Mouse (Mus musculus): Measurements from ENCODE around the gene 2610042L04Rik. TPM values are rescaled to one million over a fixed set of nuclear protein-coding genes. Genes with fewer than 3 reads are reported as not detected.

Gene 2610042L04Rik
- total RNA-seq (2023) = 0.70 TPM

DNA sequence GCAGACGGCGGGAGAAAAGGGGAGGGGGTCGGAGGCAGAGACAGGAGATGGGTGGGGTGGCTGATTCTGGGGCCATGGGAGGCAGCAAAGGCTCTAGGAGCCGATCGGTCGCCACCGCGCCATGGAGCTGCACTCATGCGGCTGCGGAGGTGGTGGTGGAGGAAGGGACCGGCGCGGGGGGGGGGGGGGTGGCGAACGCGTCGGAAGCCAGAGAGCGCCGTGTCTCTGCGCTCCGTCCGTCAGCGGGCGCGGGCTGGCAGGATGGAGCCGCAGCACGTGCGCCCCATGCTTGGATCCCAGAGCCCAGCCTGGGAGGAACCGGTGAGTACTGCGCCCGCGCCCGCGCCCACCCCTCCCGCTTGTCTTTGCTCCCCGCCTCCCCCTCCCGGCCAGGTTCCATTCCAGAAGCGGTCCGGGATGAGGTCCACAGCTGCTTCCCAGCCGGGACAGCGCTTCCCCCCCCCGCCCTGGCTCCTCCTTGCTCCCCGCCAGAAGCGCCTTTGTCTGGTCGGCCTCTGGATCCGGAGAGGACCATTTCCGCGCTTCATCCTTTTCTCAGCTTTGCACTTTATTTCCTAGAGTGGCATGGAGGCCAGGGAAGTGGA is at the start of gene 2610042L04Rik:
TSS of gene 2610042L04Rik (plus strand) at position 288 of the 605 bp plus-strand sequence.

DNA sequence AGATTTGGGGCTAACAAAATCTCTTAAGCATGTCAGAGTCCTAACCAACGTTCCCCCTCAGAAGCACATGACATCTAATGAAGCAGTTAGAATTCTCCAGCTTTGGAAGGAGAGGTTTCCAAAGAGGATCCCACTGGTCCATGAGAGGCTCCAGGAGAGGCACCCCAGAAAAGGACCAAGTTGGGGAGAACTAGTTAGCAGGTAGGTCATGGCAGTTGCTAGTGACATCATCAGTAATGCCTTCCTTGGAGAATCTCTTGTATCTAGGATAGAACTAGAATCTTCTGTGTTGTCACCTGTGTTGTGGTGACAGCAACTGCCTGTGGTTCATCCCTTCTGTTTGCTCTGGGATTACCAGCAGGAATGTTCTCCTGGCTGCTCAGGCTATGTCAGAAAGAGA is 17.6 kb upstream of the 2610042L04Rik start, which contains the start of gene Gm3149:
TSS of gene Gm3149 (plus strand) at position 301 of the 400 bp plus-strand sequence.

DNA sequence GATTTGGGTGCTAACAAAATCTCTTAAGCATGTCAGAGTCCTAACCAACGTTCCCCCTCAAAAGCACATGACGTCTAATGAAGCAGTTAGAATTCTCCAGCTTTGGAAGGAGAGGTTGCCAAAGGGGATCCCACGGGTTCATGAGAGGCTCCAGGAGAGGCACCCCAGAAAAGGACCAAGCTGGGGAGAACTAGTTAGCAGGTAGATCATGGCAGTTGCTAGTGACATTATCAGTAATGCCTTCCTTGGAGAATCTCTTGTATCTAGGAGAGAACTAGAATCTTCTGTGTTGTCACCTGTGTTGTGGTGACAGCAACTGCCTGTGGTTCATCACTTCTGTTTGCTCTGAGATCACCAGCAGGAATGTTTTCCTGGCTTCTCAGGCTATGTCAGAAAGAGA is 62.7 kb downstream of the 2610042L04Rik start, which contains the start of gene Gm3159:
TSS of gene Gm3159 (plus strand) at position 301 of the 400 bp plus-strand sequence.

Other genes with a start within 250 kb of the 2610042L04Rik start
- gene Gm8108, start 224.2 kb upstream of the 2610042L04Rik start, total RNA-seq (2023) = 0.88 TPM
- not detected for gene Gm3127, start 169.7 kb upstream of the 2610042L04Rik start, total RNA-seq (2023)
- not detected for gene Gm2974, start 152.2 kb upstream of the 2610042L04Rik start, total RNA-seq (2023)
- not detected for gene Gm3138, start 85.1 kb upstream of the 2610042L04Rik start, total RNA-seq (2023)
- not detected for gene Gm3149, start 17.5 kb upstream of the 2610042L04Rik start, total RNA-seq (2023)
- not detected for gene Gm3159, start 62.8 kb downstream of the 2610042L04Rik start, total RNA-seq (2023)
- not detected for gene Gm3164, start 80.7 kb downstream of the 2610042L04Rik start, total RNA-seq (2023)
- gene Gm3173, start 96.2 kb downstream of the 2610042L04Rik start, total RNA-seq (2023) = not detected
- not detected for gene Gm3182, start 147.0 kb downstream of the 2610042L04Rik start, total RNA-seq (2023)
- not detected for gene Gm3047, start 220.6 kb downstream of the 2610042L04Rik start, total RNA-seq (2023)

Data from CD4-positive naive resting alpha-beta T cell, adult 76 days (primary cell).